Mouse (Mus musculus): ENCODE results near the gene Olfr724. TPM values are rescaled to one million over a fixed set of nuclear protein-coding genes. Genes with fewer than 3 reads are reported as not detected.
"Not testable (repeated sequence)": the region's sequence is repeated elsewhere in the genome, so short reads cannot be mapped to it uniquely, and the experiment has no call there.

The Olfr724 gene
- not detected for polyA plus RNA-seq (2012; fragmentation: generic; extraction: Trizol)

DNA sequence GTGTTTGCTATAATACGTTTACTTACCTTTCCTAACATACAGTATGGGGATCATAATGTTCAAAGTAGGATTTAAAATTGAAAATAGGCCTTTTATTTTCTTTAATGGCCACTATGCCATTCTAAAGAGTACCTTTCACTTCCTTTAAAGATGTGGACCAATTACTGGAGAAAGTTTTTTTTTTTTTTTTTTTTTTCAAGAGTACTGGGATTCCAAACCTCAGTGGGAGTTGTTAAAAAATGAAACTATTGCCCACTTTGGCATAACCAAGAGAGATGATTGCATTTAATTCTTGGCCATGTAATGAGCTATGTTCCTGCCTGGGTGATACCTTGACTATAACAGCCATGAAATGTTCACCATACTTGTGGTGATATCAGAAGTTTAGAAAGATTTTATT, at the start of gene Olfr724:
Olfr724 (minus strand) TSS at position 101 of the 400 bp plus-strand sequence.
- not testable (repeated sequence) for H3K4me3 ChIP-seq; H3ac ChIP-seq (ENCODE audit: control insufficient read depth, insufficient read length)

GRCm38 (mm10) chr14:49955890-49956289, 7.2 kb downstream of the Olfr724 start:
- Histone ChIP-seq H3K27me3 (ENCODE audit: control insufficient read depth, insufficient read depth, insufficient read length) (no peaks in the 10 kb centered on the region), H3K36me3 (ENCODE audit: control insufficient read depth, insufficient read depth) (no peaks in the 10 kb centered on the region), H3K4me3 (no peak overlapping the region), H3K79me2 (ENCODE audit: control insufficient read depth, insufficient read depth) (no peaks in the 10 kb centered on the region), H3K4me2 (ENCODE audit: low read depth) (no peak overlapping the region), H3ac (ENCODE audit: control insufficient read depth, insufficient read length) (no peak overlapping the region)
- no peak for TF ChIP-seq REST (IDR thresholded peaks at IDR 0.05; ENCODE audit: insufficient read depth, insufficient read length)

More for the DNA sequence above, at the start of gene Olfr724:
- not testable (repeated sequence) for H3K27me3 ChIP-seq (ENCODE audit: control insufficient read depth, insufficient read depth, insufficient read length); H3K4me2 ChIP-seq (ENCODE audit: low read depth); H3K36me3 ChIP-seq (ENCODE audit: control insufficient read depth, insufficient read depth); H3K79me2 ChIP-seq (ENCODE audit: control insufficient read depth, insufficient read depth)

DNA sequence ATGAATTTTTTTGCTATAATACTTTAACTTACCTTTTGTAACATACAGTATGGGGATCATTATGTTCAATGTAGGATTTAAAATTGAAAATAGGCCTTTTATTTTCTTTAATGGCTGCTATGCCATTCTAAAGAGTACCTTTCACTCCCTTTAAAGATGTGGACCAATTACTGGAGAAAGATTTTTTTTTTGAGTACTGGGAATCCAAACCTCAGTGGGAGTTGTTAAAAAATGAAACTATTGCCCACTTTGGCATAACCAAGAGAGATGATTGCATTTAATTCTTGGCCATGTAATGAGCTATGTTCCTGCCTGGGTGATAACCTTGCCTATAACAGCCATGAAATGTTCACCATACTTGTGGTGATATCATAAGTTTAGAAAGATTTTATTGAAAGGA, 31.4 kb downstream of the Olfr724 start, which contains the start of gene Olfr723:
Olfr723 (minus strand) TSS at position 101 of the 400 bp plus-strand sequence.
- H3K27me3 ChIP-seq (ENCODE audit: control insufficient read depth, insufficient read depth, insufficient read length); H3K4me2 ChIP-seq (ENCODE audit: low read depth); H3K36me3 ChIP-seq (ENCODE audit: control insufficient read depth, insufficient read depth); H3K79me2 ChIP-seq (ENCODE audit: control insufficient read depth, insufficient read depth); H3K4me3 ChIP-seq; H3ac ChIP-seq (ENCODE audit: control insufficient read depth, insufficient read length): not testable (repeated sequence)

Other genes with a start within 250 kb of the Olfr724 start
- gene Armh4, start 179.9 kb downstream of the Olfr724 start, polyA plus RNA-seq (2012; fragmentation: generic; extraction: Trizol): 0.18 TPM
- not detected for gene Olfr722, start 61.3 kb downstream of the Olfr724 start, polyA plus RNA-seq (2012; fragmentation: generic; extraction: Trizol)
- gene Olfr723, start 31.5 kb downstream of the Olfr724 start, polyA plus RNA-seq (2012; fragmentation: generic; extraction: Trizol): not detected
- not detected for gene Olfr725, start 77.1 kb upstream of the Olfr724 start, polyA plus RNA-seq (2012; fragmentation: generic; extraction: Trizol)
- gene Olfr726, start 127.7 kb upstream of the Olfr724 start, polyA plus RNA-seq (2012; fragmentation: generic; extraction: Trizol): not detected
- gene Olfr727, start 159.9 kb upstream of the Olfr724 start, polyA plus RNA-seq (2012; fragmentation: generic; extraction: Trizol): not detected
- gene Olfr728, start 179.4 kb upstream of the Olfr724 start, polyA plus RNA-seq (2012; fragmentation: generic; extraction: Trizol): not detected
- gene Olfr729, start 189.6 kb upstream of the Olfr724 start, polyA plus RNA-seq (2012; fragmentation: generic; extraction: Trizol): not detected
- not detected for gene Olfr730, start 224.9 kb upstream of the Olfr724 start, polyA plus RNA-seq (2012; fragmentation: generic; extraction: Trizol)

All from myocyte (in vitro differentiated cells).